Mouse (Mus musculus): ENCODE results near the gene Tra2a.

GRCm38 (mm10) chr6:49214928-49215747 is 48.7 kb downstream of the Tra2a start, which contains the start of gene Igf2bp3:
- TF ChIP-seq CTCF (IDR thresholded peaks at IDR 0.05) (no peak), POLR2A (IDR thresholded peaks at IDR 0.05; ENCODE audit: insufficient read depth, low read depth, low read length) (no peak), EP300 (IDR thresholded peaks at IDR 0.05; ENCODE audit: insufficient read depth, low read depth, low read length) (no peak)

Measured in heart, adult 2 months (tissue).